Mouse (Mus musculus) liver, adult 10 weeks (tissue): ENCODE measurements around the gene Dmpk. TPM values are rescaled to one million over a fixed set of nuclear protein-coding genes. Genes with fewer than 3 reads are reported as not detected.

ENCODE experiments used
- polyA plus RNA-seq: library from polyadenylated mRNA; stranded (reverse); fragments of 350-450 nt; fragmentation: Illumina TruSeq; extraction: RNeasy Lipid Tissue Mini Kit (QIAGEN cat#74804); gene quantifications from one replicate; pipeline ENCODE4 v1.2.3, GENCODE M21; 2014; ENCODE audit warnings: low read depth, low replicate concordance

The Dmpk gene
- polyA plus RNA-seq, result 2.7 TPM

GRCm38 (mm10) chr7:19083701-19084100 lies at the start of gene Dmpk:
Dmpk (plus strand) TSS chr7:19083849.

GRCm38 (mm10) chr7:19054047-19054776 lies 29.4 kb upstream of the Dmpk start, which contains the start of gene Rsph6a:
Rsph6a (plus strand) TSS chr7:19054690.

GRCm38 (mm10) chr7:19075723-19076585 lies 7.7 kb upstream of the Dmpk start, which contains the start of gene Dmwd:
Dmwd (plus strand) TSS chr7:19076227.

GRCm38 (mm10) chr7:19094471-19094825 lies 10.8 kb downstream of the Dmpk start, which contains the start of gene Six5:
Six5 (plus strand) TSS chr7:19094594.

DNA sequence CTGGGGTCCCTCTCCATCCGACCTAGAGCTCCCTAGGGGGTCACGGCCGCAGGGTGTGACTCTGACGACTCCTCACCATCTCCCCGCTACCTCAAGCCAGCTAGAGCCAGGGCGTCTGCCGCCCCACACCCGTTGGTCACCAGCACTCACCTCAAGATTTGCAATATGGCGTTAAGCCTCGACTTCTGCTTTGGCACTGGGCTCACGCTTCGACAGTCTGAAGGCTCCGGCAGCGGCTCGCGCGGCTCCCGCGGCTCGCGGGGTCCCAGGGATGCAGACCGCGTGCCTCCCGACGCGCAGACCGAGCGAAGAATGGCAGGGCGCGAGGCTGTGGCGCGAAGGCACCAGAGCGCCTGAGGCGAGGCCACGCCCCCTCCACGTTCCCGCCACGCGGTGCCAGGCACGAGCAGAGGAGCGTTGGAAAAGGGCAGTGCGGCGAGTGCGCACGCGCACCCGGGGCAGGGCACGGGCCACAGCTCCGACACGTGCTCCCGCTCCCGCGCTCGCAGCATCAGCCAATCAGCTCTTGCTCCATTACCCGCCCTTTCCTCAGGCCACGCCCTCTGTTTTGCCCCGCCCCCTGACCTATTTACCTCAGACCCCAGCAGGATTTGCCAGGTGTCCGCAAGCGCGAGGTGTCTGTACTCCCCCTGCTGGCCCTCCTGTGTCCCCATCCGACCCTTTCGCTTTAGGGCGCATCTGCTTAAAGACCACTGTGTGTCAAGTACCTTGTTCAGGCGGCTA lies 34.6 kb downstream of the Dmpk start, which contains the start of gene Gm4969:
TSS of gene Gm4969 (minus strand) at position 341 of the 744 bp plus-strand sequence.

DNA sequence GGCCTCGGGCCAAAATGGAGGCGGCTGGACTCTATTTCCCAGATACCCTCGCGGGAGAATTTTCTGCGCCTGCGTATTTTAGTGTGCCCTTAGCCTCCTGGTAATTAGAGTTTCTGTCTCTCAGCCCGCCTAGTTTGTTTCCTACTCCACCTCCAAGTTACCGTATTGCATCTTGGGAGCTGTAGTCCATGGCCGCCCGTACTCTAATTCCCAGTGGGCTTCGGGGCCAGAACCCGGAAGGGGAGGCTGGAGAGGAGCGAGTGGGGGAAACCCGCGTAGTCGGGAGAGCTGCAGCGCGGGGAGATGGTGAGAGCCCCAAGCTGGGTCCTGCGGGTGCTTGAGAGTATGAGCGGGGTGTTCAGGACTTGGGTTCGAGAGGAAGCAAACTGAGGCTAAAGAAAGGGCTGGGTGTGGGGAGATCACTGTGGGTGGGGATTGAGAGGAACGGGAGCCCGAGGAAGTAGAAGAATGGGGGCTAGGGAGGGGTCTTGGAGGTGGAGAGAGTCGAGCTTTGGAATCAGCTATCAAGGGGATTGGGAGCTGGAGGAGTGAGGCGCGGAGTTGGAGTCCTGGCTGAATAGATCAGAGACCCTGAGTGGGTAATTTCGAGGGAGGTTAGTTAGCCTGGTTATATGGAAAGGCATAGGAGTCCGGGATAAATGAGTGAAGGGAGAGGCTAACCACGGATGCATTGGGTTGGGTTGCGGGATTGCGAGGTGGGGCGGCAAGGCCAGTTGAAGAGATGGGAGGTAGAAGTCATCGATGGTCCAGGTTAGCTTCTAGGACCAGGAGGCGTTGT lies 36.2 kb downstream of the Dmpk start, which contains the start of gene Fbxo46:
TSS of gene Fbxo46 (plus strand) at position 229 of the 799 bp plus-strand sequence.

Other genes with a start within 250 kb of the Dmpk start
- 1.0 TPM for gene Mill2, start 243.9 kb upstream of the Dmpk start, polyA plus RNA-seq
- not detected for gene Pglyrp1, start 212.5 kb upstream of the Dmpk start, polyA plus RNA-seq
- 2.1 TPM for gene Ccdc61, start 173.4 kb upstream of the Dmpk start, polyA plus RNA-seq
- 0.08 TPM for gene Nova2, start 158.0 kb upstream of the Dmpk start, polyA plus RNA-seq
- gene Nanos2, start 96.4 kb upstream of the Dmpk start, polyA plus RNA-seq, result not detected
- gene Mypop, start 92.6 kb upstream of the Dmpk start, polyA plus RNA-seq, result not detected
- gene Irf2bp1, start 79.8 kb upstream of the Dmpk start, polyA plus RNA-seq, result 1.2 TPM
- gene Foxa3, start 60.3 kb upstream of the Dmpk start, polyA plus RNA-seq, result 12.5 TPM
- gene Sympk, start 59.5 kb upstream of the Dmpk start, polyA plus RNA-seq, result 3.7 TPM
- not detected for gene Rsph6a, start 29.2 kb upstream of the Dmpk start, polyA plus RNA-seq
- gene Dmwd, start 7.6 kb upstream of the Dmpk start, polyA plus RNA-seq, result 0.72 TPM
- 0.45 TPM for gene Six5, start 10.7 kb downstream of the Dmpk start, polyA plus RNA-seq
- not detected for gene Gm4969, start 34.5 kb downstream of the Dmpk start, polyA plus RNA-seq
- 0.26 TPM for gene Fbxo46, start 36.0 kb downstream of the Dmpk start, polyA plus RNA-seq
- 5.7 TPM for gene Qpctl, start 65.4 kb downstream of the Dmpk start, polyA plus RNA-seq
- 1.4 TPM for gene Snrpd2, start 65.9 kb downstream of the Dmpk start, polyA plus RNA-seq
- gene Gipr, start 82.3 kb downstream of the Dmpk start, polyA plus RNA-seq, result not detected
- gene Eml2, start 92.6 kb downstream of the Dmpk start, polyA plus RNA-seq, result 0.19 TPM
- gene Gpr4, start 128.7 kb downstream of the Dmpk start, polyA plus RNA-seq, result 0.34 TPM
- gene Opa3, start 144.5 kb downstream of the Dmpk start, polyA plus RNA-seq, result 10.4 TPM
- gene Vasp, start 188.0 kb downstream of the Dmpk start, polyA plus RNA-seq, result 7.0 TPM
- not detected for gene Ppm1n, start 196.2 kb downstream of the Dmpk start, polyA plus RNA-seq
- gene Rtn2, start 198.8 kb downstream of the Dmpk start, polyA plus RNA-seq, result not detected
- 0.21 TPM for gene Fosb, start 226.2 kb downstream of the Dmpk start, polyA plus RNA-seq